Mouse (Mus musculus) C2C12 (cell line): ENCODE measurements around the gene Dync2li1.

ENCODE experiments used
- CEBPB ChIP-seq: IDR thresholded peaks from one replicate; pipeline ENCODE4 v1.6.1; 2011; ENCODE audit warnings: low read depth, mild to moderate bottlenecking, control low read depth, moderate library complexity
- CTCF ChIP-seq: IDR thresholded peaks from one replicate; pipeline ENCODE4 v1.5.1; 2011; ENCODE audit not compliant: control insufficient read depth, insufficient read depth, insufficient read length
- MAX ChIP-seq: IDR thresholded peaks from one replicate; pipeline ENCODE4 v1.6.1; 2011; ENCODE audit warnings: mild to moderate bottlenecking, control low read depth
- MYOG ChIP-seq: IDR thresholded peaks from one replicate; pipeline ENCODE4 v1.6.1; 2011; ENCODE audit not compliant: control insufficient read depth, insufficient read length; ENCODE audit errors: extremely low read depth
- USF1 ChIP-seq: IDR thresholded peaks from one replicate; pipeline ENCODE4 v1.6.1; 2011; ENCODE audit warnings: low read depth, mild to moderate bottlenecking, control low read depth, moderate library complexity

GRCm38 (mm10) chr17:84667848-84668247 lies 41.6 kb downstream of the Dync2li1 start:
- TF ChIP-seq MAX (no peak), CTCF (no peak), USF1 (no peak), CEBPB (no peak), MYOG (no peak)
